Mouse (Mus musculus): Measurements from ENCODE around the gene Kcnk4. TPM values are rescaled to one million over a fixed set of nuclear protein-coding genes. Genes with fewer than 3 reads are reported as not detected.

Kcnk4 gene
- polyA plus RNA-seq, 1 experiment: 59.0 TPM

DNA sequence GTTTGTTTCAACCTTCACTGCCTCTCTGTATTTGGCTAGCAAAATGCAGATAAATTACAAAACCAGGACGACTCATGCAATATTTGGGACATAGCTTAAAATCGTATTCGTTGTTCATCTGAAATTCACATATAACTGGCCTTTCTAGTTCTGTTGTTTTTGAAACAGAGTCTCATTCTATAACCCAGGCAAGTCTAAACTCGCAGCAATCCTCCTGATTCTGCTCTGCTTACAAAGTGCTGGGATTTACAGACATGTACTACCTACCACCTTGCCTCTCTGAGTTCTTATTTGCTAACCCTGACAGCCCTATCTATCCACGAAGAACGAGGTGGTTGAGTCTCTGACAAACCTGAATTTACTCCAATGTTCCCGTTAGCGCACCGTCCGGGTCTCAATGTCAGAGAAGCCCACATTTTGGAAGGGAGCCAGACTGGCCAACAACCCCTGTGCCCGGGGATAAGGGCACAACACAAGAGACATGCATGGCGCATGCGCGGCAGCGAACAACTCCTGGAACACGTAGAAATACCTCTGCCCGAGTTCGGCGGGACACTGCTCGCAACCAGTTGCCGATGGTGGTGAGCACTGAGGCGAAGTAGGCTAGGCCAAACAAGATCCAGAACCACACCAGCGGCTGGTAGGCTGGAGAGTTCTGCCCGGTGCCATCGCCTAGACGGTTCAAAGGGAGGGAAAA lies 7.6 kb downstream of the Kcnk4 start:
- TF ChIP-seq CTCF (IDR thresholded peaks at IDR 0.05; ENCODE audit: extremely low read depth, insufficient read depth, low read length): no peak
- no peak for TF ChIP-seq POLR2A (IDR thresholded peaks at IDR 0.05; ENCODE audit: extremely low read depth, insufficient read depth, low read length)
- Histone ChIP-seq H3K27ac (ENCODE audit: insufficient read depth, low read length) (no peak overlapping the region), H3K4me3 (ENCODE audit: insufficient read depth, low read length) (no peak overlapping the region), H3K4me1 (ENCODE audit: control insufficient read depth, insufficient read depth, low read length) (peaks cover 4% of the 10 kb centered on the region; the same call in 1 of the 2 replicates)

- H3K27ac ChIP-seq (ENCODE audit: insufficient read depth, low read length): no peak overlapping the region
- no peak overlapping the region for H3K4me3 ChIP-seq (ENCODE audit: insufficient read depth, low read length)
- TF ChIP-seq CTCF (IDR thresholded peaks at IDR 0.05; ENCODE audit: extremely low read depth, insufficient read depth, low read length) (no peak), POLR2A (IDR thresholded peaks at IDR 0.05; ENCODE audit: extremely low read depth, insufficient read depth, low read length) (no peak)
- peaks cover 4% of the 10 kb centered on the region; the same call in 1 of the 2 replicates for H3K4me1 ChIP-seq (ENCODE audit: control insufficient read depth, insufficient read depth, low read length)
Measured at GRCm38 (mm10) chr19:6925611-6926329, 8.5 kb downstream of the Kcnk4 start.

GRCm38 (mm10) chr19:6925307-6925573 lies 9.1 kb downstream of the Kcnk4 start, which contains the start of gene Catsperz:
Catsperz (minus strand) TSS chr19:6925380.
- no peak for TF ChIP-seq POLR2A (IDR thresholded peaks at IDR 0.05; ENCODE audit: extremely low read depth, insufficient read depth, low read length)
- TF ChIP-seq CTCF (IDR thresholded peaks at IDR 0.05; ENCODE audit: extremely low read depth, insufficient read depth, low read length): no peak
- H3K4me3 ChIP-seq (ENCODE audit: insufficient read depth, low read length): no peak within 1 kb of the TSS
- peaks cover 4% of the 10 kb centered on the region; the same call in 1 of the 2 replicates for H3K4me1 ChIP-seq (ENCODE audit: control insufficient read depth, insufficient read depth, low read length)
- no peak within 1 kb of the TSS for H3K27ac ChIP-seq (ENCODE audit: insufficient read depth, low read length)

DNA sequence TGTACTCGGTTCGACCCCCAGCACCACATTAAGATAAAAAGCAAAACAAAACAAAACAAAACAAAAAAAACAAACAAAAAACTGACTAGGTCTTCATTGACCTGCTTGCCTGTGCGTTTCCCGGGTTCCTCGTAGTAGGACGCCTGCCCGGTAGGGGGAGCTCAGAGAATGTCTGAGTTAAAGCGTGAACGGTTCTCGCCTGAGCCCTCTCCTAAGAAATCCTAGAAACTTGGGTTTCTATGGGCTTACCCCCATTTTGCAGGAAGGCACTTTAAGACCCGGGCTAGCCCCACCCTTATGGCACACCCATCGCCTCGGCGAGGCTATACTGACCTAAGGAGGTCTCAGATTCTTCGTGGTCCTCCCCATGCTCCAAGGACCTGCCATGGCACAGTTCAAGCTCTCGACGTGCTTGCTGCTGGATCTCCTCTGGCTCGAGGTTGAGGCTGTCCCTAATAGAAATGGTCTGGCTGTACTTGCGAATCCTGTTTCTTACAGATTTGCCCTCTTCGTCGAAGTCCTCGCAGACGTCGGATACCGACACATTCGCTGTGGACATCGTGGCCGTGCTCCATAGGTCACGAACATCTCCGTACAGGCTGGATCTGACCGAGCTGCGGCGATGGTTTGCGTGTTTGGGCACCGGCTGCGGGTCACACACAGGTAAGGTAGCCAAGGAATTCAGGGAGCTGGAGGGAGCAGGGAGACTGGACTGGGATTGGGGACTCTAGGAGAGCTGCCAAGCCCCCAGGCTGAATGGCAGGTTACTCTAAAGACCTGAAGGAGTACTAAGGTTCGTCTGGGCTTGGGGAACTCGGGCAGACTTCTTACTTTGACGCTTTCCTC lies 9.6 kb downstream of the Kcnk4 start:
- TF ChIP-seq CTCF (IDR thresholded peaks at IDR 0.05; ENCODE audit: extremely low read depth, insufficient read depth, low read length) (peak; percentile 85), POLR2A (IDR thresholded peaks at IDR 0.05; ENCODE audit: extremely low read depth, insufficient read depth, low read length) (no peak)
- no peak overlapping the region for H3K4me3 ChIP-seq (ENCODE audit: insufficient read depth, low read length)
- H3K4me1 ChIP-seq (ENCODE audit: control insufficient read depth, insufficient read depth, low read length): peaks cover 4% of the 10 kb centered on the region; the same call in 1 of the 2 replicates
- no peak overlapping the region for H3K27ac ChIP-seq (ENCODE audit: insufficient read depth, low read length)

GRCm38 (mm10) chr19:6922901-6923735 lies 11.2 kb downstream of the Kcnk4 start:
- H3K4me3 ChIP-seq (ENCODE audit: insufficient read depth, low read length): peak overlapping the region; percentile 43; the same call in 1 of the 2 replicates
- TF ChIP-seq CTCF (IDR thresholded peaks at IDR 0.05; ENCODE audit: extremely low read depth, insufficient read depth, low read length): no peak
- no peak for TF ChIP-seq POLR2A (IDR thresholded peaks at IDR 0.05; ENCODE audit: extremely low read depth, insufficient read depth, low read length)
- peak overlapping the region; percentile 90 for H3K27ac ChIP-seq (ENCODE audit: insufficient read depth, low read length)
- peaks cover 6% of the 10 kb centered on the region; the same call in 1 of the 2 replicates for H3K4me1 ChIP-seq (ENCODE audit: control insufficient read depth, insufficient read depth, low read length)

DNA sequence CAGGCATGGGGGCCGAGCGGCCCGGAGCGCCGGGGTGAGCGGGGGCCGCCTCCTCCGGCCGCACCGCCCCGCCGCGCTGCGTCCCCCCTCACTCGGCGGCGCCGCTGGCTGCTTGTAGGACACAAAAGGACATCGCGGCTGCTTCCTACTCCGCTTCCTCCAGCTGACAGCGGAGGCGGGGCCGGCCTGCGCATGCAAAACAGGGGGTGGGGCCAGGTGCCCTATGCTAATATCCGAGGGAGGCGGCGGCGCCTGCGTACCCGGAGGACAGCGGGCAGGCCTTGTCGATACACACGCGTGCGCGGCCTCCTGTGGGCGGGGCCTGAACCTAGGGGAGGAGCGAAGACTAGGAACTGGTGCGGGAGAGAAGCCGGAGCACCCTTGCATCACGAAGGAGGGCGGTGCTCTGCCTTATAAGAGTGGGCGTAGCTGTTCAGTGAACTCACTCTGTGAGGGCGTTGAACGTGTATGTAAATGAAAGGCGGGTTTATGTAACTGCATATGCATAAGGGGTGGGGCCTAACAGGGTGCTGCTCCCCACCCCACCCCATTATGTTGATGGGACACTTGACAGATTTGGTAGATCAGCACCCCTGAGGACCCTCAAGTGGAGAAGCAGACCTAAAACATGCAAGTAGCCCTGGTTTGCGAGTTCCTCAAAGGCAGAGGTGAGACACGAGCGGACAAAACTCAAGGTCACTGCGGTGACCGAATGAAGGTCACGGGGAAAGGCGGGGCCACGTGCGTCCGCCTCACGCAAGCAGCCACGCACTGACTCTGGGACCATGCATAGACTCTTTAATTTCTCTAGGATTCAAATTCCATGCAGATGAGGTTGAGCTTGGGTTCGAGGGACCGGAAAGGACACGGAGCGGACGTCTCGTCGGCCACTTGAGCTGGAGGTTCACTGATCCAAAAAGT lies 12.4 kb downstream of the Kcnk4 start, which contains the start of gene Esrra:
Gene Esrra (minus strand): TSS at position 167 of the 921 bp plus-strand sequence.
- Histone ChIP-seq H3K4me3 (ENCODE audit: insufficient read depth, low read length) (peak within 1 kb of the TSS; percentile 43), H3K4me1 (ENCODE audit: control insufficient read depth, insufficient read depth, low read length) (peaks cover 6% of the 10 kb centered on the region; the same call in 1 of the 2 replicates), H3K27ac (ENCODE audit: insufficient read depth, low read length) (peak within 1 kb of the TSS; percentile 90)
- TF ChIP-seq POLR2A (IDR thresholded peaks at IDR 0.05; ENCODE audit: extremely low read depth, insufficient read depth, low read length) (peak; percentile 68; the same call in 1 of the 2 replicates), CTCF (IDR thresholded peaks at IDR 0.05; ENCODE audit: extremely low read depth, insufficient read depth, low read length) (no peak)

GRCm38 (mm10) chr19:6920741-6921636 lies 13.3 kb downstream of the Kcnk4 start:
- Histone ChIP-seq H3K4me3 (ENCODE audit: insufficient read depth, low read length) (peak overlapping the region; percentile 43), H3K27ac (ENCODE audit: insufficient read depth, low read length) (peak overlapping the region; percentile 69; the same call in 1 of the 2 replicates), H3K4me1 (ENCODE audit: control insufficient read depth, insufficient read depth, low read length) (peaks cover 6% of the 10 kb centered on the region; the same call in 1 of the 2 replicates)
- no peak for TF ChIP-seq CTCF (IDR thresholded peaks at IDR 0.05; ENCODE audit: extremely low read depth, insufficient read depth, low read length)
- no peak for TF ChIP-seq POLR2A (IDR thresholded peaks at IDR 0.05; ENCODE audit: extremely low read depth, insufficient read depth, low read length)

Data from cortical plate, adult 2 months (tissue).